Mouse (Mus musculus): ENCODE results near the gene Purb.
"Not testable (repeated sequence)": the region's sequence is repeated elsewhere in the genome, so short reads cannot be mapped to it uniquely, and the experiment has no call there.

Purb gene

DNA sequence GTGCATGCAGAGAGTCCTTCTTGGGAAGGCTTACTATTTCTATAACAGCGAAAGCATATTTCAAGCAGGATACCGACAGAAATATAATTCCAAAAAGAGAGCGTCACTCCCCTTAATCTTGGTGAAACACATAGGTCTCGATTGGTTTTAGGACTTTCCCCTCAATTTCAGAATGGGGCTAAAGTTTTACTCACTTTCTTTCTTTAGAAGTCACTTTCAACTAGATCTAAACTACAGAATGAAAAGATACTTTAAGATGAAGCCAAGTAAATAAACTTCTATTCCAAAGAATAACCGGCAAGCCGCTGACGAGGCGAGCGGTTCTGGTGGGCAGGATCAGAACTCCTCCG is 32.0 kb downstream of the Purb start:
- no peak for DNase-seq

DNA sequence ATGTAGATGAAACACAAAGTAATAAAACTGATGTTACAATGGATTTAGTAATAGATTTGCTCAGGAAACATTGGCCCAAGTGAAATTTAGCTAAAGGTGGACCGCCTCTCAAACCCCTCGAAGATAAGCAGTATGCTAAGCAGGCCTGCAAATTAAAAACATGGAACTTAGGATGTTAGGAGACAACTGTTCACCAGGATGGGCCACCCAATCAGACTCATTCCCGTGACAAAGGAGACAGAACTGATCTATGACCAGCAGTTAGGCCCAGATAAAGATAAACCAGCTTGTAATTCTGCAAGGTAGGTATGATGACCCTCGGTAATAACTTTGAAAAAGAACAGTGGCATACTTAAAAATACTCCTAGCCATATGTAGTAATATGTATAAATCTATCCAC is 32.6 kb downstream of the Purb start:
- no peak for DNase-seq

DNA sequence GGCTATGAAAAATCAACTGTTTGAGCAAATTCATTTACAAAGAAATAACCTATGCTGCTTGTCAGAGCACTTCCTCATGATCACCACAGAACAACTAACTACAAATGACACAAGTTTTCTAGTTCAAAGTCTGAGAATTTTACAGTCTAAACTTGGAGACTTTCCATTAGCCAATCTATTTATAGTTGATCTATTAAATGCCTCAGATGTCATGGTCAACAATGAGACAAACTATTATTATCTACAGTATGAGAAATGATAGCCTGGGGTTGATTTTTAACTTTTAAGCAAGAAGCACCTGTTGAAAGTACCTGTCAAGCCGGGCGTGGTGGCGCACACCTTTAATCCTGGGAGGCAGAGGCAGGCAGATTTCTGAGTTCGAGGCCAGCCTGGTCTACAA is 33.2 kb downstream of the Purb start:
- no peak for DNase-seq

DNA sequence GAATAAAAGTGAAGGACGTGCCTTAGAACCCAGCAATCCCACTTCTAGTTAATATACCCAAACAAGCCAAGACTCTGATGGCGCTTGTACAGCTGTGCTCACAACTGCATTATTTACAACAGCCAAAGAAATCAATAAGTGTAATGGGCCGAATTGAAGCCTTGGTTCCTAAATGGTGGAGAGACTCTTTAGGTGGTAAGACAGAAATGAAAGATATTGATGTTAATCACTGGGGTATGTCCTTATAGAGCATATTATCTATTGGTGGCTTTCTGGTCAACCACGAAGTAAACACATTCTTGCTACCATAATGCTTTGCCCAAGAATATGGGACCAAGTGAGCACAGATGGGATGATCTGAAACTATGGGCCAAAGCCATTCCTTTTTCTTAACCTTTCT is 35.5 kb downstream of the Purb start:
- DNase-seq, result no peak

DNA sequence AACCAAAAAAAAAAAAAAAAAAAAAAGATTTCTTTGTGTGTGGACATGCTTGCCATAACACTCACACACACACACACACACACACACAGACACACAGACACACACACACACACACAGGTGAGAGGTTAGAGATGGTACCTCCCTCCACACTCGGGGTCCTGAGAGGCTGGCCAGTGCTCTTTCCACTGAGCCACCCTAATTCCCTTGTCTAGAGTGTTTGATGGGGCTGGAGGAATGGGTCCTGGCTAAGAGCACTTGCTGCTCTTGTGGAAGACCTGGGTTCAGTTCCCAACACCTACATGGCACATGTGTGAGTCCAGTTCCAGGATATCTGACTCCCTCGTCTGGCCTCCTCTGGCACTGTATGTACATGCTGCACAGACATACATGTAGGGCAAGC is 38.0 kb downstream of the Purb start:
- no peak for DNase-seq

DNA sequence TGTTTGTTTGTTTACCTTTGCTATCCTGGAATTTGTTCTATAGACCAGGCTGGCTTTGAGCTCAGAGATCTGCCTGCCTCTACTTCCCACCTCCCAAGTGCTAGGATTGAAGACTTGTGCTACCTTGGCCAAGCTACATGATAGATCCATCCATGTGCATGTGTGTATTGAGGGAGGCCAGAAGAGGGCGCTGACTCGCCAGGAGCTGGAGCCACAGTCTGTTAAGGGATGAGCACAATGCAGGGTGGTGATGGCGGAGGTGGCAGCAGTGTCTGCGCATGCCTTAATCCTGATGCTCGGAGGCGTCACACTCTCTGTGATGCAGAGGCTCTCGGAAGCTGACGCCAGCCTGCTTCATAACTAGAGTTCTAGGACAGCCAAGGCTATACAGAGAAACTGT is 39.3 kb downstream of the Purb start:
- peak; percentile 55 for DNase-seq

DNA sequence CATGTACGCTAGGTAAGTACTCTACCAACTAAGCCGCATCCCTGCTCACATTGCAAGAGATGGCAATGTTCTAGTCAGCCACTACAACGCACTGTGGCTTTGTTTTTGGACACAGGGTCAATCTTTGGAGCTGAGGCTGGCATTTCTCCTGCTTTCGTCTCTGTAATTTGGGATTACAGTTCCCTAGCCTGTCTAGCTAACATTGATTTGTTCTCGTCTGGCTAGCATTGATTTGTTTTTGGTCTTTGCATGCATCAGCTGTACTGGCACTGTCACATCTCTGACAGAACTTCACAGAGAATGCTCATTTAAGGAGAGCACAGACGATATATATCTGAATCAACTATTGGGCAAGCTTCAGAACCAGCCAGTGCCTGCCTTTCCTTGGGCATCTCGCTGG is 45.5 kb downstream of the Purb start:
- no peak for DNase-seq

DNA sequence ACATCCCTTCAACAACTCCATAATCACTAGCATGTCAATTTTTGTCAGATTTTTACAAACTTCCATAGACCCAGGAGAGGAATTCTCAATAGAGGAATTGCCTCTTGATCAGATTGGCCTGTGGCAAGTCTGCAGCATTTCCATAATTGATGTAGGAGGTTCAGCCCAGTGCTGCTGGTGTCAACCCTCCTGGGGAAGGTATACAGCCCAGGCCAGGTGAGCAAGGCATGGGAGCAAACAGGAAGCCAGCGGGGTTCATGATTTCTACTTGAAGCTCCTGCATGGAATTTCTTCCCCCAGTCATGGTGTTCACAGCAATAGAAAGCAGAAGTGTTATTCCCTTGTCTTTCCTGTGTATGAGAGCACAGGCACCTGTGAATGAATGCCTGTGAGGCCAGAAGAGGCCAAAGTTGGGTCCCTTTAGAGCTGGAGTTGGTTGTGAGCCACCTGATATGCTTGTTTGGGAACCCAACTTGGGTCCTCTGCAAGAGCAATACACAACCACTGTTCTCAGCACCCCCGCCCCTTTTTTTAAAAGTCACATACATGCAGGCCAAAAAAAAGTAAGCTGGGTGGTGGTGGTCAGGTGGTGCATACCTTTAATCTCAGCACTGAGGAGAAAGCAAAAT is 54.9 kb downstream of the Purb start:
- DNase-seq, result no peak

DNA sequence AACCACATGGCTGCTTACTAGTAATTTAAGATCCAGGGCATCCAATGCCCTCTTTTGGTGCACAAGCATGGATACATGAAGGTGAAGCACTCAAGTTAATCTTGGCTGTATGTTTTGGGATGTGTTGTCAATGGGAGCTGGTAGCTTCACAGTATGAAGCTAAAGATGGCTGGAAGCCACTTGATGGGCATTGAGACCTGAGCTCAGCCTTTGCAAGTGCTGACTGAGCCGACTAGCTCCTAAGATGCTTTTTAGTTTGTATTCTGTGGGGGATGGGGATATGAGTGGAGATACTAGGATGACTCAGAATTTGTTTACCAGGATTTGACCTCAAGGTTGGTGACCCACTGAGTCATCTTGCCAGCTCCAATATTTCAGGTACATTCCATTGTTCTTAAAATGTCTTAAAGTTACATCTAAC is 55.4 kb downstream of the Purb start:
- DNase-seq, result no peak

DNA sequence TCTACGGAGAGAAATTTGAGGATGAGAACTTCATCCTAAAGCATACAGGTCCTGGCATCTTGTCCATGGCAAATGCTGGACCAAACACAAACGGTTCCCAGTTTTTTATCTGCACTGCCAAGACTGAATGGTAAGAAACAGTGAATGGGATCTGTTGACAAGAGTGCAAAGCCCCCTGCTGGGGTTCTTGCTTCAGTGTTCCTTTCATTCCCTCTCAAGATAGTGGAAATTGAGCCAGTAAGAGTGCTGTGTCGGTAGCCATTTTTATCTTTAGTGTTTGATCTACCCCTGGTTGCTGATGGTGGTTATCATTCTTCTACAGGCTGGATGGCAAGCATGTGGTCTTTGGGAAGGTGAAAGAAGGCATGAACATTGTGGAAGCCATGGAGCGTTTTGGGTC is 56.6 kb downstream of the Purb start:
- DNase-seq, result not testable (repeated sequence)

DNA sequence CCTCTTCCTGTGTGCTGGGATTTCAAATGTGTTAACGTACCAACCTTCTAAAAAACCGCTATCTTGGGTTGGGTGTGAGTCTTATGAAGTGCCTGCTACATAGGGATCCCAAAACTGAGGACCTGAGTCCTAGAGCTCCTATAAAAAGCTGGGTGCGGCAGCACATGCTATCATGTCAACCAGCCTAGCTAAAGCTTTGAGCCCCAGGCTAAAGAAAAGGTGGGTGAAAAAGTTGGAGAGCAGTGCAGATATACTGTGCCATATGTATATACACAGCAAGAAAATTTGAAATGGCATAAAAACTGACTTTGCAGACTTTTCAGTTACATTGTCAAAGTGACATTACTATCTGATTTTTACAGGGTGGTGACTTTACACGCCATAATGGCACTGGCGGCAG is 57.0 kb downstream of the Purb start:
- no peak for DNase-seq

All from kidney, postnatal 14 days (tissue).